Mouse (Mus musculus): ENCODE measurements around the gene Rdh5. TPM values are rescaled to one million over a fixed set of nuclear protein-coding genes. Genes with fewer than 3 reads are reported as not detected.
A peak's percentile ranks its signal among the peaks of the same experiment; 100 is the strongest.

Rdh5 gene
- polyA plus RNA-seq, 1 experiment, result 21.7 TPM

GRCm38 (mm10) chr10:128901409-128901808 lies 21.3 kb downstream of the Rdh5 start:
- TF ChIP-seq CTCF (IDR thresholded peaks at IDR 0.05; ENCODE audit: borderline replicate concordance, extremely low read depth, insufficient read depth, insufficient read length) (no peak), POLR2A (IDR thresholded peaks at IDR 0.05; ENCODE audit: borderline replicate concordance, extremely low read depth, insufficient read depth, insufficient read length, poor library complexity, severe bottlenecking) (no peak)
- no peak for DNase-seq (ENCODE audit: low read depth)

GRCm38 (mm10) chr10:128900698-128901097 lies 22.0 kb downstream of the Rdh5 start, which contains the start of gene Cd63:
Gene Cd63 (plus strand): TSS chr10:128900989.
- DNase-seq (ENCODE audit: low read depth), result no peak
- TF ChIP-seq POLR2A (IDR thresholded peaks at IDR 0.05; ENCODE audit: borderline replicate concordance, extremely low read depth, insufficient read depth, insufficient read length, poor library complexity, severe bottlenecking), result no peak
- TF ChIP-seq CTCF (IDR thresholded peaks at IDR 0.05; ENCODE audit: borderline replicate concordance, extremely low read depth, insufficient read depth, insufficient read length), result no peak

- no peak for DNase-seq (ENCODE audit: low read depth)
- no peak for TF ChIP-seq CTCF (IDR thresholded peaks at IDR 0.05; ENCODE audit: borderline replicate concordance, extremely low read depth, insufficient read depth, insufficient read length)
- TF ChIP-seq POLR2A (IDR thresholded peaks at IDR 0.05; ENCODE audit: borderline replicate concordance, extremely low read depth, insufficient read depth, insufficient read length, poor library complexity, severe bottlenecking), result no peak
These were observed 22.8 kb downstream of the Rdh5 start for GRCm38 (mm10) chr10:128899759-128900490.

- TF ChIP-seq CTCF (IDR thresholded peaks at IDR 0.05; ENCODE audit: borderline replicate concordance, extremely low read depth, insufficient read depth, insufficient read length) (no peak), POLR2A (IDR thresholded peaks at IDR 0.05; ENCODE audit: borderline replicate concordance, extremely low read depth, insufficient read depth, insufficient read length, poor library complexity, severe bottlenecking) (no peak)
- peak; percentile 81 for DNase-seq (ENCODE audit: low read depth)
These were observed 25.2 kb downstream of the Rdh5 start for GRCm38 (mm10) chr10:128897501-128897900.

GRCm38 (mm10) chr10:128896807-128897206 lies 25.9 kb downstream of the Rdh5 start:
- no peak for TF ChIP-seq POLR2A (IDR thresholded peaks at IDR 0.05; ENCODE audit: borderline replicate concordance, extremely low read depth, insufficient read depth, insufficient read length, poor library complexity, severe bottlenecking)
- TF ChIP-seq CTCF (IDR thresholded peaks at IDR 0.05; ENCODE audit: borderline replicate concordance, extremely low read depth, insufficient read depth, insufficient read length), result no peak
- no peak for DNase-seq (ENCODE audit: low read depth)

GRCm38 (mm10) chr10:128895952-128896693 lies 26.6 kb downstream of the Rdh5 start:
- peak; percentile 83 for DNase-seq (ENCODE audit: low read depth)

GRCm38 (mm10) chr10:128895437-128895836 lies 27.3 kb downstream of the Rdh5 start:
- peak; percentile 92 for DNase-seq (ENCODE audit: low read depth)
- TF ChIP-seq CTCF (IDR thresholded peaks at IDR 0.05; ENCODE audit: borderline replicate concordance, extremely low read depth, insufficient read depth, insufficient read length), result peak; percentile 69; the same call in 1 of the 2 replicates
- TF ChIP-seq POLR2A (IDR thresholded peaks at IDR 0.05; ENCODE audit: borderline replicate concordance, extremely low read depth, insufficient read depth, insufficient read length, poor library complexity, severe bottlenecking), result no peak

More at GRCm38 (mm10) chr10:128895952-128896693, 26.6 kb downstream of the Rdh5 start:
- no peak for TF ChIP-seq CTCF (IDR thresholded peaks at IDR 0.05; ENCODE audit: borderline replicate concordance, extremely low read depth, insufficient read depth, insufficient read length)
- TF ChIP-seq POLR2A (IDR thresholded peaks at IDR 0.05; ENCODE audit: borderline replicate concordance, extremely low read depth, insufficient read depth, insufficient read length, poor library complexity, severe bottlenecking), result no peak

- TF ChIP-seq POLR2A (IDR thresholded peaks at IDR 0.05; ENCODE audit: borderline replicate concordance, extremely low read depth, insufficient read depth, insufficient read length, poor library complexity, severe bottlenecking) (no peak), CTCF (IDR thresholded peaks at IDR 0.05; ENCODE audit: borderline replicate concordance, extremely low read depth, insufficient read depth, insufficient read length) (no peak)
- DNase-seq (ENCODE audit: low read depth), result no peak
These were observed 30.4 kb downstream of the Rdh5 start for GRCm38 (mm10) chr10:128892246-128892645.

- DNase-seq (ENCODE audit: low read depth), result peak; percentile 95
These were observed 31.2 kb downstream of the Rdh5 start, which contains the start of gene Gdf11 for GRCm38 (mm10) chr10:128891296-128892094. Gene Gdf11 (minus strand): TSS chr10:128891718.

GRCm38 (mm10) chr10:128890383-128891295 lies 32.0 kb downstream of the Rdh5 start:
- TF ChIP-seq POLR2A (IDR thresholded peaks at IDR 0.05; ENCODE audit: borderline replicate concordance, extremely low read depth, insufficient read depth, insufficient read length, poor library complexity, severe bottlenecking), result no peak
- no peak for TF ChIP-seq CTCF (IDR thresholded peaks at IDR 0.05; ENCODE audit: borderline replicate concordance, extremely low read depth, insufficient read depth, insufficient read length)
- DNase-seq (ENCODE audit: low read depth), result peak; percentile 31

More at GRCm38 (mm10) chr10:128891296-128892094, 31.2 kb downstream of the Rdh5 start, which contains the start of gene Gdf11:
- peak; percentile 37; the same call in 1 of the 2 replicates for TF ChIP-seq POLR2A (IDR thresholded peaks at IDR 0.05; ENCODE audit: borderline replicate concordance, extremely low read depth, insufficient read depth, insufficient read length, poor library complexity, severe bottlenecking)
- TF ChIP-seq CTCF (IDR thresholded peaks at IDR 0.05; ENCODE audit: borderline replicate concordance, extremely low read depth, insufficient read depth, insufficient read length), result no peak

Data from brain, embryonic 14.5 days (tissue).